Mouse (Mus musculus) liver, postnatal 0 days (tissue): ENCODE data around the gene Ier2.

Source experiments
- CTCF ChIP-seq: sonication (generic); IDR thresholded peaks from 2 replicates; pipeline ENCODE4 v1.5.1; 2016; ENCODE audit warnings: antibody characterized with exemption, low read depth
- EP300 ChIP-seq: IDR thresholded peaks from 2 replicates; pipeline ENCODE4 v1.6.1; 2016; ENCODE audit warnings: antibody characterized with exemption, low read depth, mild to moderate bottlenecking

GRCm38 (mm10) chr8:84660819-84661457, 1.7 kb downstream of the Ier2 start:
- TF ChIP-seq CTCF = no peak
- no peak for TF ChIP-seq EP300
